Mouse (Mus musculus) mature B cell (primary cell): Measurements from ENCODE around the gene Dppa2.
"Not testable (repeated sequence)": the region's sequence is repeated elsewhere in the genome, so short reads cannot be mapped to it uniquely, and the experiment has no call there.

Experiments
- in situ Hi-C: fragments of 300-500 bp; cut with MboI; formaldehyde crosslinking; loops from 2 replicates; pipeline ENCODE4 v1.14.3; 2019

The Dppa2 gene

DNA sequence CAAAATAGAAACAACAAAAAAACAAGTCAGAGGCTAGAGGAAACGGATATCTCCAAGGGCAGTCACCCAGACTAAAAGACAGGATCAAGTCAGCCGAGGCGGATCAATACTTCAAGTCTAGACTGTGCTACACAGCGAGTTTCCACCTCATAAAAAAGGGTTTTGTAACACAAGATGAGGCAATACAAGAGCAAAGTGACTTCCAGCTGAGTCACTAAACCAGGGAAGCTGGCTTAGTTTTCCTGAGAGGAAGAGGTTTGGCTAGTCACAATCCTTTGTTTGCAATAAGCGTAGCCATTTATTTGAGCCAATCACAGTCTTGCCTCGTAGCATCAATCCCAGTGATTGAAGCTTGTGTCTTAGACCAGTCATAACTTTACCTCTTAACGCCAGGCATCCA, at the start of gene Dppa2:
TSS of gene Dppa2 (plus strand) at position 400 of the 400 bp plus-strand sequence.
- in situ Hi-C loops = no loop called here

DNA sequence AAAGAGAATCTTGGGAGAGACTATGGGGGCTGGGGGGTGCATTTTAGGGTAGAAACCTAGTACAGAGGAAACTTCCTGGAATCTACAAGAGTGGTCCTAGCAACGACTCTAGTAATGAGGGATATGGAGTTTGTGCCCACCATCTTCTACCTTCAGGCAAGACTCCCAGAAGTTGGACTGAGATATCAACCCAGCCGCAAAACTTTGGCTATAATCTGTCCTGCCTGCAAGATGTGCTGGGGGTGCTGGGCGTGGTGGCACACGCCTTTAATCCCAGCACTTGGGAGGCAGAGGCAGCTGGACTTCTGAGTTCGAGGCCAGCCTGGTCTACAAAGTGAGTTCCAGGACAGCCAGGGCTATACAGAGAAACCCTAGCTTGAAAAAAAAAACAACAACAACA, 49.1 kb upstream of the Dppa2 start:
- in situ Hi-C loops = no loop called here

DNA sequence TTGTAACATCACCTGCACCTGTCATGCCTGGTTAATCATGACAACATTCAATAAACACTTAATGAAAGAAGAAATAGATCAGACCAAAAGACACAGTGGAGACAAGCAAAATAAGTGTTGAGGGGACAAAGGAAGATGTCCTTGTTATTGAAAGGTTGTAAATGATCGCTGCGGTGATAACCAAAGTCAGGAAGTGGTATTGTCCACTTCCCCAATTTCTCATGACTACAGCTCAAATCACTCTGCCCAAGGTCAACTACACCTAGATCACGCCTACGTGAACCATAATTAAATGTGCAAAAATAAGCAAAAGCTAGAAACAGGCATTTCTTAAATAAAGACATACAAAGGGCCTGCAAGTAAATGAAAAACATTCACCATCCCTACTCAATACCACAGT, 44.2 kb upstream of the Dppa2 start:
- in situ Hi-C loops = no loop called here

DNA sequence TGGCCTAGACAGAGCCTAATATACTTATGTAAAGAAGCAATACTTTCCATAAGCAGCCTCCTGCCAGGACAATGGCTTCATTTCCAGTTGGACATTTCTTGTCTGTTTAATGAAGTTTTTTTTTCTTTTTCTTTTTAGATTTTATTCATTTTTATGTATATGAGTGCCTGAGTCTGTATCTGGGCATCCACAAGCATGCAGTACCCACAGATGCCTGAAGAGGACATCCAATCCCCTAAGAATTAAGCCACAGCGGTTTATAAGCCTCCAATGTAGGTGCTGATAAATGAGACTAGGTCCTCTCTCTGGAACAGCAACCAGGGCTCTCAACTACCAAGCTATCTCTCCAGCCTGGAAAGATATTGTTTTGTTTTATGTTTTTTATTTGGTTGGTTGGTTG, 40.8 kb upstream of the Dppa2 start:
- in situ Hi-C loops = no loop called here

DNA sequence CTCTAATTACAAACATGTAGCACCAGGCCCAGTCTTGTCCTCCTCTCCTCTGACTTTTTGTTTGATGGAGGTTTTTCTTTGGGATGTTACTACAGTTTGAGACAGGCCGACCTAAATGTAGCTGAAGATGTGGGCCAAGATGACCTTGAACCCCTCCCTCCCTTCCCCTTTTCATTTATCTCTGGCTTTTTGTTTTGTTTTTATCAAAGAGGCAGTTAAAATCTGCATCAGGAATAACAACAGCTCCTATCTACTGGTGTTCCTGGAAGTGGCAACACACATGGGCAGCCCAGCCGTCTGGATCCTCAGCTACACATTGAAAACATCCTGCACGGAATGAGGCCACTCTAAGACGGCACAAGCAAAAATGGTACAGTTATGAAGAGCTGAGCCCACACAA, 37.9 kb upstream of the Dppa2 start:
- in situ Hi-C loops = no loop called here

DNA sequence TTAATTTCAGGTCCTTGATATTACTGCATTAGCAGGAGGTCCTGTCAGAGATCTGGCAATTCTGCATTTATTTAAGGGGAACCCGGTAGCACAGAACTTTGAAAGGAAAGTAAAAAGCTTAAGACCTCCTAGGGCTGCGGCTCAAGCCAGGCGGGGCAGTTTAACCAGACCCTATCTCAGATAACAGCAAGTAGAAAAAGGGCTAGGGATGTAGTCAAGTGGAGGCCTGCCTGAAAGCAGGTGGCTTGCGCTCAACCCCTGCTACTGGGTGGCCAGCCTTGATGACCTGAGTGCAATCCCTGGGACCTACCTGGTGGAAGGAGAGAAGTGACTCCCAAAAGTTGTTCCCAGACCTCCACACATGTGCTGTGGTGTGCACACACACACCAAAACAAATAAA, 26.8 kb upstream of the Dppa2 start:
- in situ Hi-C loops = no loop called here

DNA sequence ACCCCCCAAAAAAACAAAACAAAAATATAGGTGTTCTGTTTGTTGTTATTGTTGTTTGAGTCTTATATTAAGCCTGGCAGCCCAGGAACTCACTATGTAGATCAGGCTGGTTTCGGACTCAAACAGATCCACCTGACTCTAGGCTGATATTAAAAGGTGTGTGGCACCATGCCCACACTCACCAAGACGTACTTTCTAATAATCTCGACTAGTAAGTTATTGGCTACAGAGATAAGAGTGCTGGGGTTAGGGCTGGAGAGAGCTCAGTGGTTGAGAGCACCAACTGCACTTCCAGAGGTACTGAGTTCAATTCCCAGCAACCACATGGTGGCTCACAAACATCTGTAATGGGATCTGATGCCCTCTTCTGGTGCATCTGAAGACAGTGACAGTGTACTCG, 22.8 kb upstream of the Dppa2 start:
- in situ Hi-C loops = no loop called here

DNA sequence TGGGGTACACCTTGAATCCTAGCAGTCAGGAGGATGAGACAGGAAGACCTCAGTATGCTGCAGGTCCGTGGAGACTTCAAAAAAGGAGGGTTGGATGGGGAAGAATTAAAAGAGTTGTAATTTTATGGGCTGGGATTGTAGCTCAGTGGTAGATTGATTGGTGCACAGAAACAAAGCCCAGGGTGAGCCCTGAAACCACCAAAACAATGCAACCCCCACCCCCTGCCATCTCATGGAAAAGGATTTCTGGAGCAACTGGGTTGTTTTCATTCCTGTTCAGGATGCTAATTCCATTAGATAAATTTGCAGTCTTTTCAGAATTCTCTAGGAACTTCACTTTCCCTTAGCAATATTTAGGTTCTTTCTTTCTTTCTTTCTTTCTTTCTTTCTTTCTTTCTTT, 20.9 kb upstream of the Dppa2 start:
- in situ Hi-C loops = no loop called here

DNA sequence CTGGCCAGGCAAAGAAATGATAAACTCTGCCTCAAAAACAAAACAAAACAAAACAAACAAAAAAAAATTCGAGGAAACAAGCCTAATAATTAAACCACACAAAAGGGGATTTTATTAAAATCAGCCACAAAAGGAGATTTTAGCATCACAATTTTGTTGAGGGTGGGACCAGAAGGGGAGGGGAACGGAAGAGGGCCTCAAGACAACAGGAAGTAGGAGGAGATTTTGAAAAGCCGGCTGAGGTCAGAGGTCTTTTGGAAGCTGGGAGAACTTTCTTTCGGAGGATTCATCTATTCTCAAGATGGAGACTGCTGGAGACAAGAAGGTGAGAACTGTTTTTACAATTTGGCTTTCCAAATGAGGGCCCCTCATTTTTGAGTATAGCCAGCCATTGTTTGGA, 20.2 kb upstream of the Dppa2 start, which contains the start of gene Dppa4:
TSS of gene Dppa4 (plus strand) at position 217 of the 400 bp plus-strand sequence.
- in situ Hi-C loops = no loop called here

DNA sequence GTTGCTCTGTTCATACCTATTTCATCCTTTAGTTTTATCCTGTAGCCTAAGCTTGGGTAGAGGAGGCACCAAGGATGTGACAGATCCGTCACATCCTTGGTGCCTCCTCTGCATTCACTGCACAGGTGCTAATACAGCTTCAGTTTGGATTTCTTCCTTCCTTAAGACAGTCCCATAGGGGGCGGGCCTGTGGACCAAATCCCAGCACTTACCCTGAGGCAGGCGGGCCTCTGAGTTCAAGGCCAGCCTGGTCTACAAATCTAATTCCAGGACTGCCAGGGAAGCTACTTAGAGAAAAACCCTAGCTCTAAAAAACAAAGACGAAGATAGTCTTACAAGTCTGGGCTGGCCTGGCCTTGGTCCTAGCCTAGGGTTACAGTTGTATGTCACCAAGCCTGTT, 18.2 kb upstream of the Dppa2 start:
- in situ Hi-C loops = no loop called here

DNA sequence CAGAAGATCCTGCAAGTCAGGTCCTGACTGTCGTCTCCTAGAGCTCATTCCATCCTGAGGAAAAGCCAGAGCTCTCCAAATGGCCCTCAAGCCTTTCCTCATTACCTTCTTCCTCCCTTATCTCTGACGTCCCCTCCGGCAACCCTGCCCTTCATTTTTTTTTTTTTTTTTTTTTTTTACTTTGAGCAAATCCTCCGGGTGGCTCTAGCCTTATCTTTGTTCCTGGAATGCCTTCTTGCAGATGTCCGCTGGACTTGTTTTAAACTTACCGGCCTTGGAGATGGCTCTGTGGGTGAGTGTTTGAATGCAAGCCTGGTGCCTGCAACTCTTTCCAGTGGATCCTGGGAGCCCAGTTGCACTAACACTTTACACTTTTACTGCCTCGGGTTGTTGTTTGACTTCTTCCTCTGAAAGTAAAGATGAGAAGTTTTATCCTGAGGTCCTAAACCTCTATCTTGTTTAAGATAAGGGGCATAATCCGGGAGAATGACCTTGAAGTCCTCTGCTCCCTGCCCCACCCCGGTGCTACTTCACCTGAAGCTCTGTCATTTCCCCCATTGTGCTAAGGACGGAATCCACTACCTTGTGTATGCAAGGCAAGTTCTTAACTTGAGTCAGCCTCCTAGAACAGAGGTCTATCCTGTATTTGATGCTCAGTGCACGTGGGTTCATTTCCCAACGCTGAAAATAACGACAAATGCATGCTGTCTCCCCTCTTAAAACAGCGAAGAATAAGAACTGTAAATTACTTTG, 6.1 kb upstream of the Dppa2 start:
- in situ Hi-C loops = no loop called here

DNA sequence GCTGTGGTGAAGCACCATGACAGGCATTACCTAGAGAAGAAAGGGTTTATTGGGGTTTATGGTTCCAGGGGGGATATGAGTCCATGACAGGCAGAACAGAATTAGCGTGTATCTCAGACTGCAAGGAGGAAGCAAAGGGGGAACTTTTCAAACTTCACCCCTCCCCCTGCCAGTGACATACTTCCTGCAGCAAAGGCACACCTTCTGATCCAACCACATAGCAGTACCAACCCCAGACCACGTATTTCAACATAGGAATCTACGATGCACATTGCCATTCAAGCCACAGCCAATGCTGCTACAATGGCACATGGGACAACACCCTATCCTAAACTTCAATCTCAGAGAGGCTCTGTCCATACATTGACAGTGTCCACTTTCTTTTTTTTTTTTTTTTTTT, 3.8 kb upstream of the Dppa2 start:
- in situ Hi-C loops = no loop called here

DNA sequence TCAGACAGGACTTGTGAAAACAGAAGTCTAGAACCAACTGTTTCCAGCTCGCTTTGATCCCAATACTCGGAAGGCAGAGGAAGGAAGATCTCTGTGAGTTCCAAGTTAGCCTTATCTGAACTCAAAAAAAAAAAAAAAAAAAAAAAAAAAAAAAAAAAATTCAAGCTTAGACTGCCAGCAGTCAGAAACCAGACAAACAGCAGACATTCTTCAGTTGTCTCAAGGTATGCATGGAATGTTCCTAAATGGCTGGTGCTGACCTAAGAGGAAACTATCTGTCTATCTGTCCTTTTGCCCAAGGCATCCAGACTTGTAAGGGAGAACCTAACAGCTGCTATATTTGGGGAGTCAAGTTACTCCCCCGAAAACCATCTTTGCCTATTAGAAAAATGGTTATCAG, 275 bp downstream of the Dppa2 start:
- in situ Hi-C loops = no loop called here

DNA sequence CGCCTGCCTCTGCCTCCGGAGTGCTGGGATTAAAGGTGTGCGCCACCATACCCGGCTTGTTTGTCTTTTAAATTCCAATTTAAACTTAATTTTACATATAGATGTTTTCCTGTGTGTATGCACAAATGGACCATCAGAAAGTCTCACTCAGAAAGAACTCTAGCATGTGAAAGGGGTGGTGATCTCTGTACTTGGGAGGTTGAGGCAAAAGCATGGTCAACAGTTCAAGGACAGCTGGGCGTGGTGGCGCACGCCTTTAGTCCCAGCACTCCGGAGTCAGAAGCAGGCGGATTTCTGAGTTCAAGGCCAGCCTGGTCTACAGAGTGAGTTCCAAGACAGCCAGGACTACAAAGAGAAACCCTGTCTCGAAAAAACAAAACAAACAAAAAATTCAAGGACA, 5.2 kb downstream of the Dppa2 start:
- in situ Hi-C loops = not testable (repeated sequence)

DNA sequence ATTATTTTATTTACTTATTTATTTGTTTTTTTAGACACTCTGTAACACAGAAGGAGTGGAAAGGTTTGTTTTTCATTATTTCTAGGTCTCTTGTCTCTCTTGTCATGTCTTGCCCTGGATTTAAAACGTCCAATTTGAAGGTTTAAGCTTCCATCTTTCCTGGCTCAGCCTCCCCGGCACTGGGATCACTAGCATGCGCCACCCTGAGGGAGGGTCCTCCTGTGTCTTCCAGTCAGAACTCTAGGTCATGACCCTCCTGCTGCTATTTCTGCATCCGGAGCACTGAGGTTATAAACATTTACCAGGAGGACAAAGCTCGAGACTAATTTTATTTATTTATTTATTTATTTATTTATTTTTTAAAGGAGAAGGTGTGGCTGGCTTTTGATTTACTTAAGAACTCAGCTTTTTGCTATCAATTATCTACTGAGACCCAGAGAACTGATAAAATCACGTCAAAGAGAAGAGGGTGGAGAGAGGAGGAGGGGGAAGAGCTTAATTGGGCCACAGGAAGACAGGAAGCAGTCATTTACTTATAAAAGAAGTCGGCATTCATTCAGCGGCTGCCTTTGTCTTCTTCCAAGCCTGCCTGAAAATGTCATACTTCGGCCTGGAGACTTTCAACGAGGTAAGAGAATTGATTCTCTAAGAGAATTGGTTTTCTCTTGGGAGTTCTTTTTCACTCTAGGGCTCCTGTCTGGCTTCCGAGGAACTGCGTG, 6.4 kb downstream of the Dppa2 start:
- in situ Hi-C loops = no loop called here

DNA sequence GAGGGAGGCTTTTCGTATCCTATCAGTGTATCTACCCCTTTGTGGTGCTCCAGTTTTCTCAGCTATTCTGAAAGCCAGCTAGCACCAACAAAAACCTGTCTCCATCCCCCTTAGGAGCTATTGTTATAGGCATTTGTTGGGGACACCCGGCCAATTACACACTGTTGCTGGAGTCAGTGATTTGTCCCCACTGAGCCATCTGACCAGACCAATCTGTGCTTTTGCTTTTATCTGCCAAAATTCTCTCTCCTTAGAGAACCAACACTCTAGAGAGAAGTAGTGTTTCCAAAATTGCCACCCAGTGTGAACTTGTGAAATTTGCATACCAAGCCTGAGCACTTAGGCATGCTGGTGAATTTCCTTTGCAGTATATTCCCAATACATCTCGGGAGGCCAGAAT, 11.6 kb downstream of the Dppa2 start:
- in situ Hi-C loops = no loop called here

DNA sequence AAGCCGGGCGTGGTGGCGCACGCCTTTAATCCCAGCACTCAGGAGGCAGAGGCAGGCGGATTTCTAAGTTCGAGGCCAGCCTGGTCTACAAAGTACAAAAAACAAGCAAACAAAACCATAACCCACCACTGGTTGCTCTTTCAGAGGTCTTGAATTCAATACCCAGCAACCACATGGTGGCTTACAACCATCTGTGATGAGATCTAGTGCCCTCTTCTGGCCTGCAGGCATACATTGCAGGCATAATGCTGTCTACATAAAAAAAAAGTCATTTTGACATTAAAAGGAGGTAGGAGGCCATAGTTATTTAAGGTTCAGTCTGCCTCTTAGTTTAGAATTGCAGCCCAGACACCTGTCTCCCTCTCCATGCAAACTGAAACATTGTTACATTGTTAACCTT, 17.1 kb downstream of the Dppa2 start:
- in situ Hi-C loops = no loop called here

DNA sequence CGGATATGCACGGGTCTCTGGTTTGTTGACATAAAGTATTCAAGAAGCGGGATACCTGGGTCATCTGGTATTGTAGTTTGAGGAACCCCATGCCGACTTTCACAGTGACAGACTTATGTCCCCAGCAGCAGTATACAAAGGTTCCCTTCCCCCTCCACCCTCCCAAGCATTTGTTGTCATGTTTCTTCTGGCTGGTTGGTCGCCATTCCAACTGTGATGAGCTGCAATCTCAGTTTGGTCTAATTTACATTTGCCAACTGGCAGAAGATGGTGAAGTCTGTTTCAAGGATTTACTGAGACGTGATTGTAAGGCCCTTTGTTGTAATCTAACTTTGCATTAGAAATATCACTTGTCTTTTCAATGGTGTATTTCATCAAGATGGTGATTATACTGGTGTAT, 19.4 kb downstream of the Dppa2 start:
- in situ Hi-C loops = no loop called here

DNA sequence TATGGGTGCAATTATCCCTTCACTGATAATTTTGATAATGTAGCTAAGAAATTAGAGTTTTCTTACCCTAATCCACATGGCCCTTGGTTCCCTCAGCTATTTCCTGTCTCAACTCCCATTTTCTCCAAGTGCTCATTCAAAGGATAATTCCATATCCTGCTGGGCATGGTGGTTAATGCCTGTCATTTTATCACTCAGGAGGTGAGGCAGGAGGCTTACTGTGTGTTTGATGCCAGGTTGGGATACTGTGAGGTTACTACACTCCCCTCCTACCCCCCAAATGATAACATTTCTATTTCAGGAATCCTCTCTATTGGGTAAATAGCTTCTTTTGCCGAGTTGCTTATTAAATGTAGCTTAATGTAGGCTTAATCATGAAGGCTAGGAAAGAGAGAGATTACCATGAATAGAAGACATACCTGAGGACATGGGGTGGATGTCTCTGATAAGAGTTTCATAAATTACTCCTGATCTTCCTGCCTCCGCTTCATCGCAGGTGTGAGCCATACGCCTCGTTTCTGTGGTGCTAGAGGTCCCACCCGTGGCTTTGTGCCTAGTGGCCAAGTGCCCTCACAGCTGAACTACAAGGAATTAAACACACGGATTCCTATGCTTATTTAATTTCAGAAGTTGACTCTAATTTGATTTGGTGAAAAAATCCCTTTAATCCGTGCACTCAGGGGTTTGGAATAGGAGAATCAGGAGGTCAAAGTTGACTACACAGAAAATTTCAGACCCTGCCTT, 20.1 kb downstream of the Dppa2 start:
- in situ Hi-C loops = no loop called here

DNA sequence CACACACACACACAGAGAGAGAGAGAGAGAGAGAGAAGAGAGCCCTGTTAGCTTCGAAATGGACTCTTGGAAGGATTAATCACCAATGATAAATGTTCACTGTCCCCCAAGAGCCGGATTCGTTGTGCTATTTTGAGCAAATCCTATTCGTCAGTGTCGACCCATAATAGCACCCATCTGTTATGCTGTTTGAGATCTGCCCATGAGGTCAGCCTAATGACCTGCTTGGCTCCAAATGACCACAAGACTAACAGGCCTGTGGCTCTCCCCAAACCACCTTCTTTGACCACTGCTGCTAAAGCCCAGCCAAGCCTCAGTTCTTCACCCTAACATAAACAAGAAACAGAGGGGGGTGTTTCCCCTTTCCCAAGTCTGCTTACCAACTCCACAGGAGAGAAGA, 23.2 kb downstream of the Dppa2 start:
- in situ Hi-C loops = no loop called here

DNA sequence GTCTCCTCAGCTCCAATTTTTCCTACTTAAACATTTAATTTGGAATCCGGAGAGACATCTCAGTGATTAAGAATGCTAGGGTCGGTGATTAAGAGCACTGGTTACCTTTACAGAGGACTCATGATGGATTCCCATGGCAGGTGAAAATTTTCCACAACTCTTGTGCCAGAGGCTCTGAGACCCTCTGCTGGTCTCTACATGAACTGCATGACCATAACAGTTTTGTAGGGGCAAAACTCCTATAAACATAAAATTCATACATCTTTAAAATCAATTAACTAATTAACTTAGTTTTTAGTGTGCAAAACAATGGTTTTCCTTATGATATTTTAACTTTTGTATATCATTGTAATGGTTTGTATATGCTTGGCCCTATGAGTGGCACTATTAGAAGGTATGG, 24.7 kb downstream of the Dppa2 start:
- in situ Hi-C loops = no loop called here

DNA sequence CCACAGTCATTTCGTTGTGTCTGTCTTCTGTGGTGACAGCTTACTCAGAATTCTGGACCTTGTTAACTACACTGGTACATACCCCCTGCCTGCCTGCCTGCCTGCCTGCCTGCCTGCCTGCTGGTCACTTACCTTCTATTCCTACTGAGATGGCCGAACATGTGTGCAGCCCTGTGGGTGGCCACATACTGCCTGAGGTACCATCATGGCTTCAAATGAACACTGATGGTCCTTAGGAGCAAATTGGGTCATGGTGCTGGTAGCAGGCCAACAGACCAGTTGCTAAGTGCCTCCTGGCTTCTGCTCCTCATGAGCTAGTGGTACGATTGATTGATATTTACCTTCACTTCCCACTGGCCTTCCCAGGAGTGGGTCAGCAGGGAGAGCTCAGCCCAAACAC, 28.1 kb downstream of the Dppa2 start:
- in situ Hi-C loops = no loop called here

DNA sequence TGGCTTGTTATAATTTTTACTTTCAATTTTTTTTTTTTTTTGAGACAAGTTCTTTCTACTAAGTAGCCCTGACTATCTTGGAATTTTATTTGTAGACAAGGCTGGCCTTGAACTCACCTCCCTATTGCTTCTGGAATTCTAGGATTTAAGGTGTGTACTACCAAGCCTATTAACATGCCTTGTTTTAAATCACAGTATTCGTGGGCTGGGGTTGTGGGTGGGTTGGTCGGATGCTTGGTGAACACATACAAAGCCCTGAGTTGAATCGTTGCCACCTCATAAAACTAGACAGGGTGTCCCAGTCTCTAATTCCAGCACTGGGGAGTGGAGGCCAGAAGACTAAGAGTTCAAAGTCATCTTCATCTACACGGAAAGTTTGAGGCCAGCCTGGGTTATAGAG, 31.6 kb downstream of the Dppa2 start:
- in situ Hi-C loops = no loop called here
